Mouse (Mus musculus) midbrain, embryonic 11.5 days (tissue): ENCODE results near the gene Upk3bl. TPM values are rescaled to one million over a fixed set of nuclear protein-coding genes. Genes with fewer than 3 reads are reported as not detected.
A peak's percentile ranks its signal among the peaks of the same experiment; 100 is the strongest.

Source experiments
- ATAC-seq: fragments of 200-750 bp; cut with Nextera tagmentation; 2 replicates; pipeline ENCODE4 v1.8.0; 2017; ENCODE audit warnings: moderate TSS enrichment, moderate library complexity; ENCODE audit not compliant: low FRiP score
- DNase-seq: peaks from one replicate; pipeline ENCODE4 v3.0.0; 2015; ENCODE audit warnings: low spot score; ENCODE audit errors: missing footprints
- H3K27ac ChIP-seq: fragments of 300-500 bp; sonication (generic); 2 replicates; pipeline ENCODE4 v1.5.1; 2014; ENCODE audit warnings: low read depth, low read length
- H3K27me3 ChIP-seq: fragments of 300-500 bp; sonication (generic); 2 replicates; pipeline ENCODE4 v1.6.1; 2014; ENCODE audit warnings: mild to moderate bottlenecking, low read length, moderate library complexity, mixed read lengths; ENCODE audit not compliant: control insufficient read depth, insufficient read depth
- H3K36me3 ChIP-seq: fragments of 300-500 bp; sonication (generic); 2 replicates; pipeline ENCODE4 v1.6.1; 2014; ENCODE audit warnings: mild to moderate bottlenecking, low read length, moderate library complexity, mixed read lengths; ENCODE audit not compliant: control insufficient read depth, insufficient read depth
- H3K4me1 ChIP-seq: fragments of 300-500 bp; sonication (generic); 2 replicates; pipeline ENCODE4 v1.6.1; 2014; ENCODE audit warnings: low read length; ENCODE audit not compliant: control insufficient read depth, insufficient read depth
- H3K4me2 ChIP-seq: fragments of 300-500 bp; sonication (generic); 2 replicates; pipeline ENCODE4 v1.6.1; 2014; ENCODE audit warnings: mild to moderate bottlenecking, moderate library complexity
- H3K4me3 ChIP-seq: fragments of 300-500 bp; sonication (generic); 2 replicates; pipeline ENCODE4 v1.5.1; 2014; ENCODE audit warnings: low read depth, low read length
- H3K9ac ChIP-seq: fragments of 300-500 bp; sonication (generic); 2 replicates; pipeline ENCODE4 v1.6.1; 2014; ENCODE audit warnings: low read length
- H3K9me3 ChIP-seq: fragments of 300-500 bp; sonication (generic); 2 replicates; pipeline ENCODE4 v1.6.1; 2016; ENCODE audit warnings: low read length; ENCODE audit not compliant: control insufficient read depth
- WGBS: fragments of 180-500 bp; shearing (Covaris S2); extraction: QIAGEN DNeasy Blood & Tissue Kit; methylation state at CpG from one replicate; pipeline ENCODE4 v1.1.7; 2014; 5-methylcytosine and 5-hydroxymethylcytosine counted together
- polyA plus RNA-seq: library from polyadenylated mRNA; unstranded; fragments of >200 nt; fragmentation: Nextera tagmentation; extraction: Ambion mirVana; gene quantifications from 2 replicates; pipeline ENCODE4 v1.2.1, GENCODE M21; 2014

The Upk3bl gene
- polyA plus RNA-seq, 1 experiment from 2014 or later, result 0.29 TPM

- H3K36me3 ChIP-seq, result no peaks in the 10 kb centered on the region
- no peaks in the 10 kb centered on the region for H3K9me3 ChIP-seq
- no peak overlapping the region for H3K4me3 ChIP-seq
- WGBS, result 88% methylated on average over 9 of the region's 9 CpGs
- H3K27ac ChIP-seq, result no peak overlapping the region
- DNase-seq (no peak), ATAC-seq (no peak)
- H3K4me2 ChIP-seq, result no peak overlapping the region
- H3K9ac ChIP-seq, result no peak overlapping the region
- no peaks in the 10 kb centered on the region for H3K27me3 ChIP-seq
- no peaks in the 10 kb centered on the region for H3K4me1 ChIP-seq
These were observed 22.8 kb downstream of the Upk3bl start for GRCm38 (mm10) chr5:136077001-136077550.

- 95% methylated on average over 5 of the region's 5 CpGs for WGBS
- ATAC-seq (no peak), DNase-seq (no peak)
- no peaks in the 10 kb centered on the region for H3K9me3 ChIP-seq
- H3K4me3 ChIP-seq, result no peak overlapping the region
- H3K36me3 ChIP-seq, result no peaks in the 10 kb centered on the region
- H3K27me3 ChIP-seq, result no peaks in the 10 kb centered on the region
- H3K27ac ChIP-seq, result no peak overlapping the region
- H3K9ac ChIP-seq, result no peak overlapping the region
- H3K4me2 ChIP-seq, result no peak overlapping the region
- no peaks in the 10 kb centered on the region for H3K4me1 ChIP-seq
These were observed 23.8 kb downstream of the Upk3bl start for GRCm38 (mm10) chr5:136078136-136078535.

GRCm38 (mm10) chr5:136082345-136082744, 28.1 kb downstream of the Upk3bl start:
- Histone ChIP-seq H3K9ac (no peak overlapping the region), H3K27me3 (peaks cover 11% of the 10 kb centered on the region), H3K36me3 (no peaks in the 10 kb centered on the region), H3K4me3 (no peak overlapping the region), H3K27ac (no peak overlapping the region), H3K4me1 (peaks cover 16% of the 10 kb centered on the region), H3K9me3 (no peaks in the 10 kb centered on the region), H3K4me2 (no peak overlapping the region)
- ATAC-seq, result no peak
- DNase-seq, result no peak
- 80% methylated on average over 4 of the region's 4 CpGs for WGBS

- DNase-seq (peak; percentile 99), ATAC-seq (peak; percentile 96)
- Histone ChIP-seq H3K4me3 (peak within 1 kb of the TSS; percentile 49), H3K4me1 (peaks cover 16% of the 10 kb centered on the region), H3K36me3 (no peaks in the 10 kb centered on the region), H3K9ac (peak within 1 kb of the TSS; percentile 54), H3K4me2 (peak within 1 kb of the TSS; percentile 84), H3K9me3 (no peaks in the 10 kb centered on the region), H3K27ac (no peak within 1 kb of the TSS), H3K27me3 (peaks cover 11% of the 10 kb centered on the region)
- 0% methylated on average over 28 of the region's 28 CpGs for WGBS
These were observed 29.4 kb downstream of the Upk3bl start, which contains the start of gene Rasa4 for GRCm38 (mm10) chr5:136083669-136084107. TSS of gene Rasa4 (plus strand) at chr5:136083916.

GRCm38 (mm10) chr5:136084144-136084881, 30.0 kb downstream of the Upk3bl start:
- 1% methylated on average over 23 of the region's 23 CpGs for WGBS
- H3K4me2 ChIP-seq, result peak overlapping the region; percentile 84
- no peak overlapping the region for H3K27ac ChIP-seq
- H3K4me3 ChIP-seq, result peak overlapping the region; percentile 49
- peaks cover 16% of the 10 kb centered on the region for H3K4me1 ChIP-seq
- no peaks in the 10 kb centered on the region for H3K36me3 ChIP-seq
- H3K9ac ChIP-seq, result peak overlapping the region; percentile 54
- peak; percentile 86 for DNase-seq
- H3K27me3 ChIP-seq, result peaks cover 11% of the 10 kb centered on the region
- no peaks in the 10 kb centered on the region for H3K9me3 ChIP-seq
- peak; percentile 40 for ATAC-seq

GRCm38 (mm10) chr5:136084891-136085651, 30.8 kb downstream of the Upk3bl start:
- ATAC-seq, result peak; percentile 56; the same call in 1 of the 2 replicates
- WGBS, result 4% methylated on average over 21 of the region's 21 CpGs
- no peak overlapping the region for H3K9ac ChIP-seq

GRCm38 (mm10) chr5:136086290-136086689, 32.0 kb downstream of the Upk3bl start:
- H3K4me1 ChIP-seq, result peaks cover 16% of the 10 kb centered on the region

More at GRCm38 (mm10) chr5:136084891-136085651, 30.8 kb downstream of the Upk3bl start:
- Histone ChIP-seq H3K36me3 (no peaks in the 10 kb centered on the region), H3K4me3 (peak overlapping the region; percentile 49; the same call in 1 of the 2 replicates), H3K27me3 (peaks cover 11% of the 10 kb centered on the region), H3K27ac (no peak overlapping the region), H3K9me3 (no peaks in the 10 kb centered on the region), H3K4me2 (peak overlapping the region; percentile 84), H3K4me1 (peaks cover 16% of the 10 kb centered on the region)
- peak; percentile 91 for DNase-seq

GRCm38 (mm10) chr5:136088821-136089575, 34.7 kb downstream of the Upk3bl start:
- no peak for ATAC-seq
- H3K36me3 ChIP-seq, result no peaks in the 10 kb centered on the region

More at GRCm38 (mm10) chr5:136086290-136086689, 32.0 kb downstream of the Upk3bl start:
- H3K27me3 ChIP-seq, result peaks cover 11% of the 10 kb centered on the region
- H3K4me2 ChIP-seq, result no peak overlapping the region
- no peaks in the 10 kb centered on the region for H3K9me3 ChIP-seq
- H3K4me3 ChIP-seq, result no peak overlapping the region
- WGBS, result 87% methylated on average over 8 of the region's 8 CpGs
- H3K27ac ChIP-seq, result no peak overlapping the region
- no peak overlapping the region for H3K9ac ChIP-seq
- ATAC-seq, result no peak
- no peak for DNase-seq
- H3K36me3 ChIP-seq, result no peaks in the 10 kb centered on the region

More at GRCm38 (mm10) chr5:136088821-136089575, 34.7 kb downstream of the Upk3bl start:
- Histone ChIP-seq H3K9ac (no peak overlapping the region), H3K4me1 (peaks cover 15% of the 10 kb centered on the region), H3K9me3 (no peaks in the 10 kb centered on the region), H3K4me3 (no peak overlapping the region), H3K27ac (no peak overlapping the region), H3K4me2 (no peak overlapping the region), H3K27me3 (peaks cover 11% of the 10 kb centered on the region)
- DNase-seq, result no peak
- WGBS, result 11% methylated on average over 14 of the region's 14 CpGs
